Mouse (Mus musculus): ENCODE data around the gene Vmn1r7. TPM values are rescaled to one million over a fixed set of nuclear protein-coding genes. Genes with fewer than 3 reads are reported as not detected.
"Not testable (repeated sequence)": the region's sequence is repeated elsewhere in the genome, so short reads cannot be mapped to it uniquely, and the experiment has no call there.

Vmn1r7 gene
- polyA plus RNA-seq (2016; fragmentation: Nextera tagmentation; extraction: Ambion mirVana) = not detected in 2 replicates

DNA sequence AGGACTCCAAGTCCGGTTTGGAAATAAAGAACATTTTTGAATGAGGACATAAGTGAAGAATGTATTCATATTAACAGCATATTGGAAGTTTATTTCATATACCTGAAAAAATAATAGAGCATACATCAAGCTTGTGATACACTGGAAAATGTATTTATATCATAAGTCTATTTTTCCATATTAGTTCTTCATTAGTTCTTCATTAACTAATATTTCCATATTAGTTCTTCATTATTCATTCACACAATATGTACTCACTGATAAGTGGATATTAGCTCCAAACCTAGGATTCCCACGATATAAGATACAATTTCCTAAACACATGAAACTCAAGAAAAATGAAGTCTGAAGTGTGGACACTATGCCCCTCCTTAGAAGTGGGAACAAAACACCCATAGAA is at the start of gene Vmn1r7:
Gene Vmn1r7 (minus strand): TSS at position 101 of the 400 bp plus-strand sequence.
- not testable (repeated sequence) for H3K36me3 ChIP-seq (replicated peaks); H3K9me3 ChIP-seq; DNase-seq (ENCODE audit: low spot score); H3K4me3 ChIP-seq; H3K4me1 ChIP-seq; H3K27ac ChIP-seq (replicated peaks); H3K27me3 ChIP-seq (replicated peaks; ENCODE audit: low read depth, poor library complexity, severe bottlenecking)
- 89% methylated on average over 2 of the region's 2 CpGs for WGBS

DNA sequence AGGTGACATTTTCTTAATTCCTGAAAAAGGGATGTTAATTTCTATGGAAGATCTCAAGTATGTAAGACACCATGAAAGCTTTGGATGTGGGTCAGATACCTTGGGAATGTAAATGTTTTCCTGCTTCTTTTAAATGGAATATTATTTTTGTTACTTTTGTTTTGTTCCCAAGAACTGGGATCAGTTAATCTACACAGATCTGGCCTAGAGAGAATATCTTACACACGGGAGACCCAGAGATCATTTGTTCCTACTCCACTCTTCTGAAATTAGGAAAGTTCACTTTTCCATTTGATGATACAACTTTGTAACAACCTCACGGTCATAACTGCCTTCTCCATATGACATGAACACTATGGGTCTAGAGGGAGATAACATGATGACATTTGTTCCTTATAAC is 41.4 kb upstream of the Vmn1r7 start, which contains the start of gene Vmn1r9:
Gene Vmn1r9 (plus strand): TSS at position 301 of the 400 bp plus-strand sequence.
- Histone ChIP-seq H3K36me3 (replicated peaks) (no peaks in the 10 kb centered on the region), H3K9me3 (no peaks in the 10 kb centered on the region), H3K4me1 (no peaks in the 10 kb centered on the region), H3K27ac (replicated peaks) (no peak within 1 kb of the TSS), H3K27me3 (replicated peaks; ENCODE audit: low read depth, poor library complexity, severe bottlenecking) (no peaks in the 10 kb centered on the region), H3K4me3 (no peak within 1 kb of the TSS)
- 86% methylated on average over 2 of the region's 2 CpGs for WGBS
- DNase-seq (ENCODE audit: low spot score) = no peak

DNA sequence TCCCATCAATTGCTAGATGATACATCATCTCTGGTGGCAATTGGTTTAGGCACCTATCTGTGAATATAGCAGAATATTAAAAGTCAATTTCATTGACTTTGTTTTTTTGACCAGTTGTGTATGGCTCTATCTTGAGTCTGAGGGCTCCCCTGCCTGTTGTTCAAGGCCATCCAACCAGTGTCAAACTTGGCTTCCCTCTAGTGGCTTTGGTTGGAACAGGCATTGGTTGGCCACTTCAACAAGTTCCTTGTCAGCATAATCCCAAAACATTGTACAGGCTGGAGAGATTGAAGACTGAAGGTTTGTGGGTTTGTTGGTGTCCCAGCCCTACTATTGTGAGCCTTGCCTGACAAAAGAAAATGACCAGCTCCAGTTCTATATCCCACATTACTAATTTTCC is 38.6 kb upstream of the Vmn1r7 start:
- H3K9me3 ChIP-seq = no peaks in the 10 kb centered on the region
- no peaks in the 10 kb centered on the region for H3K36me3 ChIP-seq (replicated peaks)
- H3K27me3 ChIP-seq (replicated peaks; ENCODE audit: low read depth, poor library complexity, severe bottlenecking) = no peaks in the 10 kb centered on the region
- no peak overlapping the region for H3K4me3 ChIP-seq
- H3K4me1 ChIP-seq = no peaks in the 10 kb centered on the region
- DNase-seq (ENCODE audit: low spot score) = no peak
- H3K27ac ChIP-seq (replicated peaks) = no peak overlapping the region

DNA sequence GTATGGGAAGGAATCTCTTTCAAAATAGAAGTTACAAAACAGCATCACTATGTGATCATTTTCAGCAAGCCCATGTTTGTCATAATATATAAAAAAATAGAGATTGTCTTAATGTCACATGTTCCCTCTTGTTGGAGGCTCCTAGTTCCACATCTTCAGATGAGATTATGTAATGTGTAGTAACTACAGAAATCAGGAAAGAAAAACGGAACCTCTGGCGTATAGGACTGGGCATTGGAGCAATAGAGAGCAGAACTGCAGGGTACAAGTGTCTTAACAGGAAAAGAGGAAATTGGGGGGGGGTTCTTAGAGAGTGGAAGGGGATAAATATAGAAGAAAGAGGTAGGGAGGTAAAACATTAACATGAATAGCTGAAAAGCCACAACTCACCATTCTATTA is 9.6 kb upstream of the Vmn1r7 start:
- DNase-seq (ENCODE audit: low spot score) = no peak
- Histone ChIP-seq H3K36me3 (replicated peaks) (no peaks in the 10 kb centered on the region), H3K27me3 (replicated peaks; ENCODE audit: low read depth, poor library complexity, severe bottlenecking) (no peaks in the 10 kb centered on the region), H3K9me3 (no peaks in the 10 kb centered on the region), H3K27ac (replicated peaks) (no peak overlapping the region), H3K4me1 (no peaks in the 10 kb centered on the region), H3K4me3 (no peak overlapping the region)
- WGBS = 85% methylated on average over 2 of the region's 2 CpGs

DNA sequence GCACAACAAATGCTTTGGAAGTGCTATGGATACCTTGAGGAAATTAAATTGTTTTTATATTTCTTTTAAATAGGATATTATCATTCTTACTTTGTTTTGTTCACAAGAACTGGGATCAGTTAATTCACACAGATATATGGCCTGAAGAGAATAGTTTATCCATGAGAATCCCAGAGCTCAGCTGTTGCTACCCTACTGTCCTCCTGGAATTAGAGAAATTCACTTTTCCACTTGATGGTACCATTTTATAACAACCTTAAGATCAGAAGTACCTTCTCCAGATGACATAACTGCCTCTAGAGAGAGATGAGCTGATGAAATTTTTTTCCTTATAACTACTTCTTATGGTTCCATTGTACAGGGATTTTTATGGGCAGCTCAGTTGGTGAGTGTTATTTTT is 6.9 kb upstream of the Vmn1r7 start, which contains the start of gene Vmn1r8:
Gene Vmn1r8 (plus strand): TSS at position 301 of the 400 bp plus-strand sequence.
- no peaks in the 10 kb centered on the region for H3K36me3 ChIP-seq (replicated peaks)
- H3K27ac ChIP-seq (replicated peaks) = no peak within 1 kb of the TSS
- DNase-seq (ENCODE audit: low spot score) = no peak
- H3K27me3 ChIP-seq (replicated peaks; ENCODE audit: low read depth, poor library complexity, severe bottlenecking) = no peaks in the 10 kb centered on the region
- no peaks in the 10 kb centered on the region for H3K4me1 ChIP-seq
- no peaks in the 10 kb centered on the region for H3K9me3 ChIP-seq
- no peak within 1 kb of the TSS for H3K4me3 ChIP-seq

DNA sequence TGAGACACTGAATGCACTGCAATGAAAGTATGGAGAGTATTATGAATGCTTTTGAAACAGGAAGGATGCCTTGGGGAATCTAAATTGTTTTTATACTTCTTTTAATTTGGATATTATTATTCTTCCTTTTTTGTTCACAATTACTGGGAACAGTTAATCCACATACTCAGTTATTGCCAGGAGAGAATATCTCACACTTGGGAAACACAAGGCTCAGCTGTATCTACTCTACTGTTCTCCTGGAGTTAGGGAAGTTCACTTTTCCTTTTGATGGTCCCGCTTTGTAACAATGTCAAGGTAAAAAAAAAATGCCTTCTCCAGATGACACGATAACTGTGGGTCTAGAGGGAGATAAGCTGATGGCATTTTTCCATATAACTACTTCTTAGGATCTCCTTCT is 28.2 kb downstream of the Vmn1r7 start, which contains the start of gene Vmn1r6:
Gene Vmn1r6 (plus strand): TSS at position 301 of the 400 bp plus-strand sequence.
- no peaks in the 10 kb centered on the region for H3K36me3 ChIP-seq (replicated peaks)
- no peak within 1 kb of the TSS for H3K27ac ChIP-seq (replicated peaks)
- H3K4me3 ChIP-seq = no peak within 1 kb of the TSS
- no peak for DNase-seq (ENCODE audit: low spot score)
- no peaks in the 10 kb centered on the region for H3K9me3 ChIP-seq
- WGBS = 88% methylated on average over 2 of the region's 2 CpGs
- no peaks in the 10 kb centered on the region for H3K27me3 ChIP-seq (replicated peaks; ENCODE audit: low read depth, poor library complexity, severe bottlenecking)
- H3K4me1 ChIP-seq = no peaks in the 10 kb centered on the region

Other genes starting within 250 kb of the Vmn1r7 start
- 39.4 and 39.6 TPM in 2 replicates for gene Kbtbd2, start 227.5 kb downstream of the Vmn1r7 start, polyA plus RNA-seq (2016; fragmentation: Nextera tagmentation; extraction: Ambion mirVana)
- 72.8 and 73.9 TPM in 2 replicates for gene Fkbp9, start 193.3 kb downstream of the Vmn1r7 start, polyA plus RNA-seq (2016; fragmentation: Nextera tagmentation; extraction: Ambion mirVana)
- gene Nt5c3, start 101.4 kb downstream of the Vmn1r7 start, polyA plus RNA-seq (2016; fragmentation: Nextera tagmentation; extraction: Ambion mirVana) = 57.4 and 57.9 TPM in 2 replicates
- 0.30 and 0.37 TPM in 2 replicates for gene Vmn1r4, start 101.3 kb downstream of the Vmn1r7 start, polyA plus RNA-seq (2016; fragmentation: Nextera tagmentation; extraction: Ambion mirVana)
- gene Vmn1r5, start 55.1 kb downstream of the Vmn1r7 start, polyA plus RNA-seq (2016; fragmentation: Nextera tagmentation; extraction: Ambion mirVana) = not detected in 2 replicates
- not detected in 2 replicates for gene Vmn1r6, start 28.1 kb downstream of the Vmn1r7 start, polyA plus RNA-seq (2016; fragmentation: Nextera tagmentation; extraction: Ambion mirVana)
- gene Vmn1r8, start 7.0 kb upstream of the Vmn1r7 start, polyA plus RNA-seq (2016; fragmentation: Nextera tagmentation; extraction: Ambion mirVana) = not detected in 2 replicates
- not detected in 2 replicates for gene Vmn1r9, start 41.5 kb upstream of the Vmn1r7 start, polyA plus RNA-seq (2016; fragmentation: Nextera tagmentation; extraction: Ambion mirVana)
- not detected in 2 replicates for gene Vmn1r10, start 84.1 kb upstream of the Vmn1r7 start, polyA plus RNA-seq (2016; fragmentation: Nextera tagmentation; extraction: Ambion mirVana)
- gene Vmn1r11, start 108.1 kb upstream of the Vmn1r7 start, polyA plus RNA-seq (2016; fragmentation: Nextera tagmentation; extraction: Ambion mirVana) = not detected in 2 replicates
- gene Vmn1r12, start 131.6 kb upstream of the Vmn1r7 start, polyA plus RNA-seq (2016; fragmentation: Nextera tagmentation; extraction: Ambion mirVana) = not detected in 2 replicates
- not detected in 2 replicates for gene Vmn1r13, start 178.0 kb upstream of the Vmn1r7 start, polyA plus RNA-seq (2016; fragmentation: Nextera tagmentation; extraction: Ambion mirVana)
- not detected in 2 replicates for gene Vmn1r14, start 206.4 kb upstream of the Vmn1r7 start, polyA plus RNA-seq (2016; fragmentation: Nextera tagmentation; extraction: Ambion mirVana)
- not detected in 2 replicates for gene Vmn1r15, start 232.6 kb upstream of the Vmn1r7 start, polyA plus RNA-seq (2016; fragmentation: Nextera tagmentation; extraction: Ambion mirVana)

Data from embryonic facial prominence, embryonic 10.5 days (tissue).